Mouse (Mus musculus): Measurements from ENCODE around the gene Efcc1. TPM values are rescaled to one million over a fixed set of nuclear protein-coding genes. Genes with fewer than 3 reads are reported as not detected.
"Not testable (repeated sequence)": the region's sequence is repeated elsewhere in the genome, so short reads cannot be mapped to it uniquely, and the experiment has no call there.

The Efcc1 gene
- polyA plus RNA-seq, 1 experiment from 2014 or later = 0.42 TPM

- H3K9ac ChIP-seq (replicated peaks) = no peak overlapping the region; the same call in 1 of the 2 replicates
- WGBS (ENCODE audit: insufficient replicate concordance) = 61% methylated on average over 3 of the region's 3 CpGs
- TF ChIP-seq CTCF (IDR thresholded peaks at IDR 0.05; ENCODE audit: low read depth) (no peak), EP300 (IDR thresholded peaks at IDR 0.05; ENCODE audit: low read depth) (no peak)
- peaks cover 13% of the 10 kb centered on the region for H3K4me1 ChIP-seq (ENCODE audit: insufficient read depth)
- H3K36me3 ChIP-seq (replicated peaks; ENCODE audit: insufficient read depth, low read length) = no peaks in the 10 kb centered on the region
- no peaks in the 10 kb centered on the region for H3K9me3 ChIP-seq (ENCODE audit: low read length)
- no peaks in the 10 kb centered on the region for H3K27me3 ChIP-seq (ENCODE audit: insufficient read depth, low read length)
- ATAC-seq = peak; percentile 85
- no peak for DNase-seq
- H3K27ac ChIP-seq (ENCODE audit: low read depth) = peak overlapping the region; percentile 82
- peak overlapping the region; percentile 55 for H3K4me2 ChIP-seq (ENCODE audit: low read depth, low read length)
- H3K4me3 ChIP-seq (ENCODE audit: low read depth, low read length) = peak overlapping the region; percentile 24
Observed at GRCm38 (mm10) chr6:87759404-87759803, 28.7 kb downstream of the Efcc1 start.

- H3K4me3 ChIP-seq (ENCODE audit: low read depth, low read length) = no peak overlapping the region
- H3K36me3 ChIP-seq (replicated peaks; ENCODE audit: insufficient read depth, low read length) = no peaks in the 10 kb centered on the region
- peaks cover 13% of the 10 kb centered on the region for H3K4me1 ChIP-seq (ENCODE audit: insufficient read depth)
- DNase-seq (no peak), ATAC-seq (peak; percentile 41)
- H3K27me3 ChIP-seq (ENCODE audit: insufficient read depth, low read length) = no peaks in the 10 kb centered on the region
- WGBS (ENCODE audit: insufficient replicate concordance) = 38% methylated on average over 3 of the region's 3 CpGs
- H3K9me3 ChIP-seq (ENCODE audit: low read length) = no peaks in the 10 kb centered on the region
- H3K27ac ChIP-seq (ENCODE audit: low read depth) = peak overlapping the region; percentile 82
- 0 out of 2 replicates have a peak overlapping the region, but pooled peaks have one; percentile 7 for H3K9ac ChIP-seq (replicated peaks)
- TF ChIP-seq EP300 (IDR thresholded peaks at IDR 0.05; ENCODE audit: low read depth) = no peak
- no peak for TF ChIP-seq CTCF (IDR thresholded peaks at IDR 0.05; ENCODE audit: low read depth)
- no peak overlapping the region for H3K4me2 ChIP-seq (ENCODE audit: low read depth, low read length)
Observed at GRCm38 (mm10) chr6:87759850-87760249, 29.2 kb downstream of the Efcc1 start.

DNA sequence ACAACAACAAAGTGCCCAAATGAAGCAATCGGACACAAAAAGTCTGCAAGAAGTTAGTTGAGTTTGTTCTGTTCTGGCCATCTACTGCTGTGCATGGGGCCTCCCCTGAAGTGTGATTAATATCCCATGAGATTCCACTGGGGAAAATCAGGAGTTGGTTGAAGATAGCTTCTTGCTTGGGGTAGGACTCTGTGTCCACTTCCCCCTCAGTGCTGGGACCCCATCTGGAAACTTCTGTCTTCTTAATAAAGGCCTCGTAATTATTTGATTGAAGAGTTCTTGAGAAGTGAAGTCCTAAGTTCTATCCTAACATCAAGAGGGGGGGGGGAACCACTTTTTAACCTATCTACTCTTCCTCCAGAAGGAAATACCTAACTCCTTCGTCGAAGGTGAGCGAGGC lies 31.5 kb downstream of the Efcc1 start:
- Histone ChIP-seq H3K27me3 (ENCODE audit: insufficient read depth, low read length) (no peaks in the 10 kb centered on the region), H3K4me1 (ENCODE audit: insufficient read depth) (peaks cover 13% of the 10 kb centered on the region), H3K36me3 (replicated peaks; ENCODE audit: insufficient read depth, low read length) (no peaks in the 10 kb centered on the region), H3K9me3 (ENCODE audit: low read length) (no peaks in the 10 kb centered on the region), H3K9ac (replicated peaks) (no peak overlapping the region), H3K4me3 (ENCODE audit: low read depth, low read length) (no peak overlapping the region), H3K27ac (ENCODE audit: low read depth) (no peak overlapping the region), H3K4me2 (ENCODE audit: low read depth, low read length) (no peak overlapping the region)
- no peak for ATAC-seq
- TF ChIP-seq EP300 (IDR thresholded peaks at IDR 0.05; ENCODE audit: low read depth) (no peak), CTCF (IDR thresholded peaks at IDR 0.05; ENCODE audit: low read depth) (no peak)
- DNase-seq = no peak
- WGBS (ENCODE audit: insufficient replicate concordance) = 80% methylated on average over 5 of the region's 5 CpGs

- TF ChIP-seq EP300 (IDR thresholded peaks at IDR 0.05; ENCODE audit: low read depth) (peak; percentile 95), CTCF (IDR thresholded peaks at IDR 0.05; ENCODE audit: low read depth) (peak; percentile 86)
- DNase-seq (peak; percentile 26), ATAC-seq (peak; percentile 77)
- no peaks in the 10 kb centered on the region for H3K27me3 ChIP-seq (ENCODE audit: insufficient read depth, low read length)
- peaks cover 13% of the 10 kb centered on the region; the same call in 1 of the 2 replicates for H3K4me1 ChIP-seq (ENCODE audit: insufficient read depth)
- peak overlapping the region; percentile 49 for H3K27ac ChIP-seq (ENCODE audit: low read depth)
- H3K9me3 ChIP-seq (ENCODE audit: low read length) = no peaks in the 10 kb centered on the region
- no peaks in the 10 kb centered on the region for H3K36me3 ChIP-seq (replicated peaks; ENCODE audit: insufficient read depth, low read length)
- H3K9ac ChIP-seq (replicated peaks) = no peak overlapping the region
- H3K4me2 ChIP-seq (ENCODE audit: low read depth, low read length) = peak overlapping the region; percentile 29
- WGBS (ENCODE audit: insufficient replicate concordance) = 58% methylated on average over 4 of the region's 4 CpGs
- H3K4me3 ChIP-seq (ENCODE audit: low read depth, low read length) = no peak overlapping the region
Observed at GRCm38 (mm10) chr6:87763376-87764280, 33.0 kb downstream of the Efcc1 start.

DNA sequence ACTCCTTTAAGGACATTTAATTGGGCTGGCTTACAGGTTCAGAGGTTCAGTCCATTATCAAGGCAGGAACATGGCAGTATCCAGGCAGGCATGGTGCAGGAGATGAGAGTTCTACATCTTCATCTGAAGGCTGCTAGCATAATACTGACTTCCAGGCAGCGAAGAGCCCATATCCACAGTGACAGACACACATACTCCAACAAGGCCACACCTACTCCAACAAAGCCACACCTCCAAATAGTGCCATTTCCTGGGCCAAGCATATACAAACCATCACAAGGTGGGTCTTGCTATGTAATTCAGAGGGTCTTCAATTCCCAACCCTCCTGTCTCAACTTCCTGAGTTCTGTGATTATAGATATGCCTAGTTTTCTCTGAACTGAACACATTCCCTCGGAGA lies 33.6 kb downstream of the Efcc1 start:
- WGBS (ENCODE audit: insufficient replicate concordance) = 97% methylated on average over 2 of the region's 2 CpGs
- not testable (repeated sequence) for H3K9ac ChIP-seq (replicated peaks); H3K4me2 ChIP-seq (ENCODE audit: low read depth, low read length); H3K27ac ChIP-seq (ENCODE audit: low read depth); H3K27me3 ChIP-seq (ENCODE audit: insufficient read depth, low read length); ATAC-seq; H3K9me3 ChIP-seq (ENCODE audit: low read length); H3K4me3 ChIP-seq (ENCODE audit: low read depth, low read length); H3K36me3 ChIP-seq (replicated peaks; ENCODE audit: insufficient read depth, low read length)
- peak; percentile 8 for DNase-seq
- H3K4me1 ChIP-seq (ENCODE audit: insufficient read depth) = peaks cover 13% of the 10 kb centered on the region; the same call in 1 of the 2 replicates

DNA sequence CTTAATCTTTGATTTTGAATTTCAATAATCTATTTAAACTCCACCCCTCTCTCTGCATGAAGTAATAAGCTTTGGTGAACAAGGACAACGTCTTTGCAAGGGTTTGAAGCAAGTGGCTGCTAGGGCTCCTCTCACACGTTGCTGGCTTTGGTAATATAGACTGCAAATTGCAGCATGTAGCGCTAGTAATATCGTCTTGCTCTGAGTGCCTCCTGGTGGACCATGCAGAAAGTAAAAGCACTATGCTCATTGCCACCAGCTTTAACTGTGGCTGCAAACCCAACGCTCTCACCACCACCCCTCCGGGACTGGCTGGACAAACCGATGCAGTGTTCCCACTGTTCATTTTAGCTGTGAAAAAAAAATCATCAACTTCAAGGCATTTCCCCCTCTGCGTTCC lies 40.0 kb downstream of the Efcc1 start:
- no peak overlapping the region for H3K27ac ChIP-seq (ENCODE audit: low read depth)
- TF ChIP-seq EP300 (IDR thresholded peaks at IDR 0.05; ENCODE audit: low read depth) (no peak), CTCF (IDR thresholded peaks at IDR 0.05; ENCODE audit: low read depth) (peak; percentile 74)
- no peak overlapping the region for H3K9ac ChIP-seq (replicated peaks)
- H3K4me1 ChIP-seq (ENCODE audit: insufficient read depth) = no peaks in the 10 kb centered on the region
- no peaks in the 10 kb centered on the region for H3K27me3 ChIP-seq (ENCODE audit: insufficient read depth, low read length)
- DNase-seq (peak; percentile 34), ATAC-seq (peak; percentile 68)
- 28% methylated on average over 8 of the region's 8 CpGs for WGBS (ENCODE audit: insufficient replicate concordance)
- H3K4me2 ChIP-seq (ENCODE audit: low read depth, low read length) = no peak overlapping the region
- no peak overlapping the region for H3K4me3 ChIP-seq (ENCODE audit: low read depth, low read length)
- no peaks in the 10 kb centered on the region for H3K9me3 ChIP-seq (ENCODE audit: low read length)
- no peaks in the 10 kb centered on the region for H3K36me3 ChIP-seq (replicated peaks; ENCODE audit: insufficient read depth, low read length)
